Mouse (Mus musculus) small intestine, adult 2 months (tissue): ENCODE measurements around the gene Hnrnpa1. TPM values are rescaled to one million over a fixed set of nuclear protein-coding genes. Genes with fewer than 3 reads are reported as not detected.

Experiments
- H3K27ac ChIP-seq: fragments of 200-500 bp; 2 replicates; pipeline ENCODE4 v1.5.1; 2012; ENCODE audit warnings: low read depth, low read length, control low read depth, inconsistent platforms; ENCODE audit not compliant: insufficient read depth
- H3K27me3 ChIP-seq: fragments of 200-500 bp; 2 replicates; pipeline ENCODE4 v1.6.1; 2012; ENCODE audit warnings: mild to moderate bottlenecking, moderate library complexity, low read length, inconsistent platforms; ENCODE audit not compliant: control insufficient read depth, insufficient read depth
- H3K36me3 ChIP-seq: fragments of 200-500 bp; 2 replicates; pipeline ENCODE4 v1.6.1; 2012; ENCODE audit warnings: mild to moderate bottlenecking, low read length, control low read depth, inconsistent platforms; ENCODE audit not compliant: control insufficient read depth, insufficient read depth
- H3K4me1 ChIP-seq: fragments of 200-500 bp; 2 replicates; pipeline ENCODE4 v1.6.1; 2012; ENCODE audit warnings: low read length, inconsistent platforms, mixed read lengths; ENCODE audit not compliant: control insufficient read depth, insufficient read depth, insufficient read length
- H3K4me3 ChIP-seq: fragments of 200-500 bp; 2 replicates; pipeline ENCODE4 v1.5.1; 2012; ENCODE audit warnings: low read depth, mild to moderate bottlenecking, control low read depth, inconsistent platforms, low read length, moderate library complexity
- CTCF ChIP-seq: fragments of 200-500 bp; IDR thresholded peaks from 2 replicates; pipeline ENCODE4 v1.5.1; 2012; ENCODE audit warnings: low read depth, mild to moderate bottlenecking, control low read depth, inconsistent platforms, low read length, moderate library complexity, mixed read lengths; ENCODE audit not compliant: insufficient replicate concordance, insufficient read length; ENCODE audit errors: extremely low read depth
- POLR2A ChIP-seq: fragments of 200-500 bp; IDR thresholded peaks from 2 replicates; pipeline ENCODE4 v1.6.1; 2012; ENCODE audit warnings: low read depth, mild to moderate bottlenecking, control low read depth, inconsistent platforms, low read length, moderate library complexity
- WGBS: fragments of 180-500 bp; shearing (Covaris S2); methylation state at CpG from one replicate; pipeline ENCODE4 v1.1.7; 2018; 5-methylcytosine and 5-hydroxymethylcytosine counted together
- polyA plus RNA-seq: library from polyadenylated mRNA; depleted of rRNA; stranded (reverse); fragments of >200 nt; gene quantifications from 2 replicates; pipeline ENCODE4 v1.2.3, GENCODE M21; 2012; rRNA removed

Gene Hnrnpa1
- polyA plus RNA-seq, 1 experiment: 29.5 TPM

DNA sequence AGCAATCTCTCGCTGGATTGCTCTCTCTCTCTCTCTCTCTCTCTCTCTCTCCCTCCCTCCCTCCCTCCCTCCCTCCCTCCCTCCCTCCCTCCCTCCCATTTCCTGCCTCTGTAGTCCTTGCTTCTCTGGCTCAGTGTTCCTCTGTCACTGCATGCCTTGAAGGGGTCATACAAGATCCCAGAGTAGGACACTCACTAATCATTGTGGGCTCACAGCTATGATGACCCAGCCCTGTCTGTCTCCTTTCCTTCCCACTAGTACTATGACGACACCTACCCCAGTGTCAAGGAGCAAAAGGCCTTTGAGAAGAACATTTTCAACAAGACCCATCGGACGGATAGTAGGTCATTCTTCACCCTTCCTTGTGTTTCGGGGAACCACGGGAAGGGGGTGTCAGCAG, 50.2 kb downstream of the Hnrnpa1 start:
- WGBS: 86% methylated on average over 6 of the region's 6 CpGs
- Histone ChIP-seq H3K36me3 (peaks cover 59% of the 10 kb centered on the region), H3K4me1 (peaks cover 5% of the 10 kb centered on the region; the same call in 1 of the 2 replicates), H3K27ac (no peak overlapping the region), H3K27me3 (no peaks in the 10 kb centered on the region), H3K4me3 (no peak overlapping the region)
- TF ChIP-seq CTCF (no peak), POLR2A (no peak)

DNA sequence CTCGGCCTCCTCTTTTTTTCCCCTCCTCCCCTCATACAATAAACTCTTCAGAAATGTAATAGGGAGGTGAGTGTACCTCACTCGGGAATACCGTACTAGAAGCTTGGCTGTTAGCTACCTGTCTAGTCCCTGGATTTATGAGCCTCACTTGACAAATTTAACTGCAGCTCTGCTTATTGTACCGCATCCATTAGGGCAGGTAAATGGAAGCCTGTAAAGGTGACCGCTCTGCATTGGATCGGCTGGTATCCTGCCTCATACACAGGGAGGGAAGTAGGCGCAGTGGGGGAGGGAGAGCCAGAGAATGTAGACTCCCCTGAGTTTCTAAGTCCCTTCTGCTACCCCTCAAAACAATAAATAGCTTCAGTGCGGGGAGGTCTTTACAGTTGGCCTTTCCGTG, 50.6 kb downstream of the Hnrnpa1 start:
- 91% methylated on average over 9 of the region's 9 CpGs for WGBS
- H3K36me3 ChIP-seq: peaks cover 62% of the 10 kb centered on the region

DNA sequence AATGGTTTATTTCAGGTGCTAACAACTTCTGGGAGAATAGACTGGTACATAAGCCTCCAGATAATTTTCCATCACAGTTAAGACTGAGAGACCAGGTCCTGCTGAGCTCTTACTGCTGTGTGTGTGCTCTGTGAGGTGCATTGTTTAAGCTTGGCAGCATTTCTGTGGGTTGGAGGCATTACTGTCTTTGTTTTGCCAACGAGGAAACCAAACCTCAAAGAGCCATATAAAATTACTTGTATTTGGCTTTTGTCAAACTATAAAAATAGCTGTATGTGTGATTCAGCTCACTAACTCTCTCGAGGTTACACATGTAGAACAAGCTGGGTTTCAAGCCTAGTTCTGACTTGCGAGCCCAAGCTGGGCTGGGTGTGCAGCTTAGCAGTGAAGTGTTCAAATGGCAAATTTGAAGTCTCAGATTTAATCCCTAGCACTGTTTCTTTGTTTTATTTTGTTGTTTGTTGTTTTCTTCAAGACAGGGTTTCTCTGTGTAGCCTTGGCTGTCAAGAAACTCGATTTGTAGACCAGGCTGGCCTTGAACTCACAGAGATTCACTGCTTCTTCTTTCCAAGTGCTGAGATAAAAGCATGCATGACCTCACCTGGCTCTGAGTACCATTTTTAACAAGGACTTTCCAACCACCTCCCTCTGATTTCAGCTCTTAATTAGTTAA, 52.6 kb downstream of the Hnrnpa1 start:
- peaks cover 78% of the 10 kb centered on the region for H3K36me3 ChIP-seq
- H3K4me3 ChIP-seq: no peak overlapping the region
- H3K4me1 ChIP-seq: no peaks in the 10 kb centered on the region
- 92% methylated on average over 4 of the region's 4 CpGs for WGBS
- no peak for TF ChIP-seq CTCF
- H3K27ac ChIP-seq: no peak overlapping the region
- H3K27me3 ChIP-seq: no peaks in the 10 kb centered on the region

More for the DNA sequence above, 50.6 kb downstream of the Hnrnpa1 start:
- Histone ChIP-seq H3K27ac (no peak overlapping the region), H3K27me3 (no peaks in the 10 kb centered on the region), H3K4me1 (peaks cover 3% of the 10 kb centered on the region; the same call in 1 of the 2 replicates), H3K4me3 (no peak overlapping the region)
- no peak for TF ChIP-seq POLR2A
- TF ChIP-seq CTCF: no peak

DNA sequence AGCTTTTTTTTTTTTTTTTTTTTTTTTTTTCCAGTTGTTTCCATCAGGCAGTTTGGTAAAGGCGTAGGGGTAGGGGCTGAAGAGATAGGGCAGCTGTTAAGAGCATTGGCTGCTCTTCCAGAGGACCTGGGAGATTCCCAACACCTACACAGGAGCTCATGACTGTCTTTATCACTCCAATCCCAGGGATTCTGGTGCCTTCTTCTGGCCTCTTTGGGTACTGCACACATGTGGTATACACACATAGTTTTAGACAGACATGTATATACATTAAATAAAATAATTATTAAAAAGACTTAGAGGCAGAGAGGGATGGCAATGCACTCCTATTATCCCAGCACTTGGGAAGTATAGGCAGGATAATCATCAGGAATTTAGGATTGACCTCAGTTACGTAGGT, 53.1 kb downstream of the Hnrnpa1 start:
- H3K27ac ChIP-seq: no peak overlapping the region
- H3K36me3 ChIP-seq: peaks cover 78% of the 10 kb centered on the region
- no peaks in the 10 kb centered on the region for H3K4me1 ChIP-seq
- no peak overlapping the region for H3K4me3 ChIP-seq
- H3K27me3 ChIP-seq: no peaks in the 10 kb centered on the region
- 99% methylated on average over 2 of the region's 2 CpGs for WGBS
- no peak for TF ChIP-seq CTCF
- TF ChIP-seq POLR2A: no peak

DNA sequence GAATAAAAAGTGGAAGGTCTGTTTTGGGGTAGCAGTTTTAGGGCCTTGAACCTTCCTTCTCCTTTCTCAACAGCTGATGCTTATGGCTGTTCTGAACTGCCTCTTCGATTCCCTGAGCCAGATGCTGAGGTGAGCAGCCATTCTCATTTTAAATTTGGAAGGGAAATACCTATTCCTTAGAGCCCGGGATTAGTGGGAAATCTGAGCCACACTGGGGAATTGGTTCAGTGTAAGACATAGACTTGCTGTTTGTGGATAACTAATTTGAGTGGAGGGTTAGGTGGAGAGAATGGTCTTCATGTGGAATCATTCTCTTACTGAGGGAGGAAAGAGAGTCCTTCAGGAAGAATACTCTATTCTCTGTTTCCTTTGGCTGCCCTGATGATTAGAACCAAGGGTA, 54.4 kb downstream of the Hnrnpa1 start:
- H3K36me3 ChIP-seq: peaks cover 77% of the 10 kb centered on the region
- no peak overlapping the region for H3K4me3 ChIP-seq
- H3K27me3 ChIP-seq: no peaks in the 10 kb centered on the region
- no peak overlapping the region for H3K27ac ChIP-seq
- no peak for TF ChIP-seq POLR2A
- TF ChIP-seq CTCF: no peak
- WGBS: 86% methylated on average over 2 of the region's 2 CpGs
- no peaks in the 10 kb centered on the region for H3K4me1 ChIP-seq

GRCm38 (mm10) chr15:103295851-103296250, 55.6 kb downstream of the Hnrnpa1 start:
- no peaks in the 10 kb centered on the region for H3K4me1 ChIP-seq
- 55% methylated on average over 5 of the region's 5 CpGs for WGBS
- peaks cover 67% of the 10 kb centered on the region for H3K36me3 ChIP-seq
- TF ChIP-seq POLR2A: no peak
- TF ChIP-seq CTCF: no peak
- no peak overlapping the region for H3K27ac ChIP-seq
- H3K27me3 ChIP-seq: no peaks in the 10 kb centered on the region
- no peak overlapping the region for H3K4me3 ChIP-seq

Other genes with a start within 250 kb of the Hnrnpa1 start
- 1.8 TPM in 1 of 2 replicates, not detected in the other for gene Hoxc8, start 249.8 kb upstream of the Hnrnpa1 start, polyA plus RNA-seq
- 0.05 and 5.0 TPM in 2 replicates for gene Hoxc6, start 242.2 kb upstream of the Hnrnpa1 start, polyA plus RNA-seq
- gene Hoxc4, start 221.5 kb upstream of the Hnrnpa1 start, polyA plus RNA-seq: 0.38 and 2.1 TPM in 2 replicates
- gene Smug1, start 73.3 kb upstream of the Hnrnpa1 start, polyA plus RNA-seq: 9.1 and 9.8 TPM in 2 replicates
- gene Cbx5, start 616 bp upstream of the Hnrnpa1 start, polyA plus RNA-seq: 1.5 and 2.8 TPM in 2 replicates
- 0.39 and 0.83 TPM in 2 replicates for gene Nfe2, start 18.0 kb downstream of the Hnrnpa1 start, polyA plus RNA-seq
- gene Copz1, start 32.3 kb downstream of the Hnrnpa1 start, polyA plus RNA-seq: 64.9 and 111 TPM in 2 replicates
- gene Gpr84, start 70.2 kb downstream of the Hnrnpa1 start, polyA plus RNA-seq: 0.06 and 0.11 TPM in 2 replicates
- 6.1 and 7.5 TPM in 2 replicates for gene Zfp385a, start 99.7 kb downstream of the Hnrnpa1 start, polyA plus RNA-seq
- gene Itga5, start 126.3 kb downstream of the Hnrnpa1 start, polyA plus RNA-seq: 8.8 and 9.4 TPM in 2 replicates
- gene Gtsf1, start 190.0 kb downstream of the Hnrnpa1 start, polyA plus RNA-seq: not detected in 2 replicates
- gene Gtsf2, start 208.0 kb downstream of the Hnrnpa1 start, polyA plus RNA-seq: not detected in 2 replicates
- gene Nckap1l, start 213.4 kb downstream of the Hnrnpa1 start, polyA plus RNA-seq: 3.4 and 5.9 TPM in 2 replicates